Mouse (Mus musculus) myocyte (in vitro differentiated cells): ENCODE measurements around the gene B3galt4. TPM values are rescaled to one million over a fixed set of nuclear protein-coding genes. Genes with fewer than 3 reads are reported as not detected.
"Not testable (repeated sequence)": the region's sequence is repeated elsewhere in the genome, so short reads cannot be mapped to it uniquely, and the experiment has no call there.

Source experiments
- H3K27me3 ChIP-seq: one replicate; pipeline ENCODE4 v1.6.1; 2011; ENCODE audit not compliant: control insufficient read depth, insufficient read depth, insufficient read length
- H3K36me3 ChIP-seq: one replicate; pipeline ENCODE4 v1.6.1; 2011; ENCODE audit not compliant: control insufficient read depth, insufficient read depth
- H3K4me2 ChIP-seq: one replicate; pipeline ENCODE4 v1.6.1; 2011; ENCODE audit warnings: low read depth, control low read depth
- H3K4me3 ChIP-seq: one replicate; pipeline ENCODE4 v1.5.1; 2011; ENCODE audit warnings: mild to moderate bottlenecking, control low read depth, moderate library complexity
- H3K79me2 ChIP-seq: one replicate; pipeline ENCODE4 v1.6.1; 2011; ENCODE audit not compliant: control insufficient read depth, insufficient read depth
- H3ac ChIP-seq: one replicate; pipeline ENCODE4 v1.6.1; 2011; ENCODE audit not compliant: control insufficient read depth, insufficient read length
- CEBPB ChIP-seq: IDR thresholded peaks from 2 replicates; pipeline ENCODE4 v1.6.1; 2011; ENCODE audit warnings: mild to moderate bottlenecking, moderate library complexity; ENCODE audit not compliant: poor library complexity, insufficient read depth, severe bottlenecking
- E2F4 ChIP-seq: IDR thresholded peaks from one replicate; pipeline ENCODE4 v1.6.1; 2011; ENCODE audit warnings: mild to moderate bottlenecking, control low read depth, moderate library complexity; ENCODE audit not compliant: insufficient read depth
- MAX ChIP-seq: IDR thresholded peaks from one replicate; pipeline ENCODE4 v1.6.1; 2011; ENCODE audit warnings: low read depth, mild to moderate bottlenecking, control low read depth
- MYOD1 ChIP-seq, 3 experiments: IDR thresholded peaks; one replicate each; pipeline ENCODE4 v1.6.1; 2011; ENCODE audit warnings: control low read depth in 2 of 3, low read depth in 2 of 3, mild to moderate bottlenecking in 2 of 3, moderate library complexity in 1 of 3; ENCODE audit not compliant: insufficient read length in 2 of 3, control insufficient read depth in 1 of 3
- MYOG ChIP-seq, 3 experiments: IDR thresholded peaks; one replicate each; pipeline ENCODE4 v1.6.1; 2011; ENCODE audit warnings: control low read depth in 2 of 3, low read depth in 2 of 3, mild to moderate bottlenecking in 2 of 3; ENCODE audit not compliant: insufficient read length in 2 of 3, control insufficient read depth in 1 of 3, insufficient read depth in 1 of 3
- POLR2A ChIP-seq: IDR thresholded peaks from one replicate; pipeline ENCODE4 v1.6.1; 2011; ENCODE audit warnings: low read depth, mild to moderate bottlenecking, control low read depth, moderate library complexity; ENCODE audit not compliant: insufficient read length
- POLR2AphosphoS2 ChIP-seq: IDR thresholded peaks from one replicate; pipeline ENCODE4 v1.6.1; 2011; ENCODE audit warnings: low read depth, control low read depth; ENCODE audit not compliant: insufficient read length
- REST ChIP-seq: IDR thresholded peaks from one replicate; pipeline ENCODE4 v1.6.1; 2011; ENCODE audit warnings: mild to moderate bottlenecking, control low read depth, moderate library complexity; ENCODE audit not compliant: insufficient read depth, insufficient read length
- SRF ChIP-seq: IDR thresholded peaks from one replicate; pipeline ENCODE4 v1.6.1; 2011; ENCODE audit warnings: low read depth; ENCODE audit not compliant: control insufficient read depth, insufficient read length
- TCF12 ChIP-seq: IDR thresholded peaks from one replicate; pipeline ENCODE4 v1.6.1; 2011; ENCODE audit warnings: mild to moderate bottlenecking, control low read depth; ENCODE audit not compliant: poor library complexity, insufficient read depth, severe bottlenecking
- TCF3 ChIP-seq: IDR thresholded peaks from one replicate; pipeline ENCODE4 v1.6.1; 2011; ENCODE audit warnings: low read depth, control low read depth; ENCODE audit not compliant: insufficient read length
- USF1 ChIP-seq: IDR thresholded peaks from one replicate; pipeline ENCODE4 v1.6.1; 2011; ENCODE audit warnings: low read depth, mild to moderate bottlenecking, control low read depth, moderate library complexity
- polyA plus RNA-seq: library from polyadenylated mRNA; unstranded; fragments of >200 nt; fragmentation: generic; extraction: Trizol; gene quantifications from one replicate; pipeline ENCODE4 v1.2.1, GENCODE M21; 2012; ENCODE audit warnings: missing spikeins

Gene B3galt4
- polyA plus RNA-seq, 1 experiment = 1.2 TPM

GRCm38 (mm10) chr17:33995651-33996050, 44.4 kb upstream of the B3galt4 start:
- no peaks in the 10 kb centered on the region for H3K79me2 ChIP-seq
- no peaks in the 10 kb centered on the region for H3K27me3 ChIP-seq
- no peaks in the 10 kb centered on the region for H3K36me3 ChIP-seq
- no peak overlapping the region for H3ac ChIP-seq
- no peak for TF ChIP-seq USF1
- no peak overlapping the region for H3K4me2 ChIP-seq
- no peak overlapping the region for H3K4me3 ChIP-seq

- Histone ChIP-seq H3K4me3 (no peak overlapping the region), H3K79me2 (no peaks in the 10 kb centered on the region), H3K36me3 (no peaks in the 10 kb centered on the region), H3ac (no peak overlapping the region), H3K27me3 (no peaks in the 10 kb centered on the region), H3K4me2 (no peak overlapping the region)
- TF ChIP-seq CEBPB (no peak), SRF (no peak), MYOG (IDR thresholded peaks at IDR 0.05; ENCODE audit: control insufficient read depth in 1 of 3, insufficient read depth in 1 of 3, insufficient read length in 2 of 3, low read depth in 2 of 3) (no peak), TCF3 (no peak), MAX (no peak), POLR2AphosphoS2 (no peak), REST (no peak), USF1 (no peak), POLR2A (no peak), MYOD1 (IDR thresholded peaks at IDR 0.05; ENCODE audit: control insufficient read depth in 1 of 3, insufficient read length in 2 of 3, low read depth in 2 of 3) (no peak), E2F4 (no peak), TCF12 (no peak)
These were observed 43.7 kb upstream of the B3galt4 start for GRCm38 (mm10) chr17:33994959-33995358.

DNA sequence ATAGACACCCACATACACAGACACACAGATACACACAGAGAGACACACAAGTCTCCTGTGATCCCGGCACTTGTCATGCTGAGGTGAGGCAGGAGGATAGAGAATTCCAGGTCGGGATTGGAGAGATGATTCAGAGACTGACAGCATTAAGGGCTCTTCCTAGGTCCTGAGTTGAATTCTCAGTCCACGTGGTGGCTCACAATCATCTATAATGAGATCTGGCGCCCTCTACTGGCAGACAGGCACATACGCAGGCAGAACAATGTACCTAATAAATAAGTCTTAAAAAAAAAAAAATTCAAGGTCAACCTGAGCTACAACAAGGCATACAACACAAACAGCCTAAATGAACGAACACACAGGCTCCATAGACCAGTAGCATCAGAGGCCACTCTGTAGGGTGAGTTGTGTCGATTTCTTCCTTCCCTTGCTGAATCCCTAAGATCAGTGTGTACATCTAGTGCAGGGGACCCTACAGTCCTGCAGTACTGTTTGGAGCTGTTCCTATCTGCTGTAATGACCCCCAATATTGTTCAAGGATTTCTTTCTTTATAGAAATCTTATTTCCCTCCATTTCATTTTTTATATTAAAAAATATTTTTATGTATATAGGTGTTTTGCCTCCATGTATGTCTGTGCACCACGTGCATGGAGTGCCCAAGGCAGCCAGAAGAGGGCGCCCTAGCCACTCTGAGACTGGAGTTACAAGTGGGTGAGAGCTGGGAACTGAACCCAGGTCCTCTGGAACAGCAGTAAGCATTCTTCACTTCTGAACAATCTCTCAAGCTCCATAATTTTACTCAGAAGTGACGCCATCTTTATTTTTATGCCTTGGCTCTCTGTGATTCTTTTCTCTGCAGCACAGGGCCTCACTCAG, 40.7 kb upstream of the B3galt4 start:
- Histone ChIP-seq H3K79me2 (no peaks in the 10 kb centered on the region), H3K36me3 (no peaks in the 10 kb centered on the region), H3ac (no peak overlapping the region), H3K4me2 (no peak overlapping the region), H3K4me3 (no peak overlapping the region), H3K27me3 (peaks cover 8% of the 10 kb centered on the region)
- TF ChIP-seq POLR2AphosphoS2 (no peak), CEBPB (no peak), REST (no peak), USF1 (peak; percentile 90), TCF3 (no peak), SRF (no peak), MYOD1 (IDR thresholded peaks at IDR 0.05; ENCODE audit: control insufficient read depth in 1 of 3, insufficient read length in 2 of 3, low read depth in 2 of 3) (no peak), POLR2A (no peak)

DNA sequence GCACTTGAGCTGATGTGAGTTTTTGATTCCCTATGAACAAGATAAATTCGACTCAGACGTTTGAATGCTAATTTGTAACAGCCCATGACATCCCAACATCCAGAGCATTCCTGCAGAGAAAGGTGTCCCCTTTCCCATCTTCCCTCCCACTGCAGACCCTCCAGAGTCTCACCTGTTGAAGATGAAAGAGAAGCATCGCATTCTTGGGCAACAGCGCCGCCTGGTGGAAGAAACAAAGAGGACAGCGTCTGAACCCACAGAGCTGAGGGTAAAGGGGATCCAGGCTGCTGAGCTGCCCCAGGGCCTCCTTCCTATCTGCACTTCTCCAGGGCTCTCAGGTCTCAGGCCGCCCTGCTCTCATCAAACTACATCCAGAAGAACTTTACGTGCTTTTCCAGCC, 30.8 kb upstream of the B3galt4 start:
- not testable (repeated sequence) for H3K36me3 ChIP-seq, H3K4me3 ChIP-seq, H3K79me2 ChIP-seq, H3ac ChIP-seq, H3K4me2 ChIP-seq
- peaks cover 14% of the 10 kb centered on the region for H3K27me3 ChIP-seq

DNA sequence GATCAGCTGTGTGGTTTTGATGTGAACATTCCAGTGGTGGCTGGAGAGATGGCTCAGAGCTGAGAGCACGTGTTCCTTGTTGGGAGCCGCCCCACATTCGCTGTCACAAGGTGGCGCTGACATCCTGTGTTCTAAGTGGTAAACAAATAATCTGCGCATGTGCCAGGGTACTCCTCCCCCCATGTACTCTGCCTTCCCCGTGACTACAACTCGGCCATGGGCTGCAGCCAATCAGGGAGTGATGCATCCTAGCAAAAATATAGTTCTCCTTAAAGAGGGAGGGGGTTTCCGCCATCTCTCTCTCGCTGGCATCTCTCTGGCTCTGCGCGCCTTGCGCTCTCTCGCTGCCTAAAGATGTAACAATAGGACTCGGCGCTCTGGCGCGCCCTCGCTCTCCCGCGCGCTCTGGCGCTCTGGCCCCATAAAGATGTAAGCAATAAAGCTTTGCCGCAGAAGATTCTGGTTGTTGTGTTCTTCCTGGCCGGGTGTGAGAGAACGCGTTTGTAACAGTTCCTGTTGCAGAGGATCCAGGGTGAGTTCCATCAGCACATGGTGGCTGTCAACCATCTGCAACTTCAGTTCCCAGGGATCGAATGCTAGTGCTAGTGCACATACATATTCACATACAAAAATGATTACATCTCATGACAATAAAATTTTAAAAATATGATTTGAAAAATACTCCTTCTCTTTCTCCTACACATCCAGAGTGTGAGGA, 30.1 kb upstream of the B3galt4 start:
- H3K4me3 ChIP-seq, H3ac ChIP-seq, H3K36me3 ChIP-seq: not testable (repeated sequence)

More for the DNA sequence above, 30.1 kb upstream of the B3galt4 start:
- H3K79me2 ChIP-seq, H3K4me2 ChIP-seq: not testable (repeated sequence)
- peaks cover 14% of the 10 kb centered on the region for H3K27me3 ChIP-seq
